Mouse (Mus musculus) duodenum, adult 2 months (tissue): ENCODE results near the gene Csn1s2b. TPM values are rescaled to one million over a fixed set of nuclear protein-coding genes. Genes with fewer than 3 reads are reported as not detected.

ENCODE experiments used
- polyA plus RNA-seq: library from polyadenylated mRNA; depleted of rRNA; stranded (reverse); fragments of >200 nt; gene quantifications from 2 replicates; pipeline ENCODE4 v1.2.3, GENCODE M21; 2012; ENCODE audit warnings: low replicate concordance; rRNA removed

Gene Csn1s2b
- not detected in 2 replicates for polyA plus RNA-seq

DNA sequence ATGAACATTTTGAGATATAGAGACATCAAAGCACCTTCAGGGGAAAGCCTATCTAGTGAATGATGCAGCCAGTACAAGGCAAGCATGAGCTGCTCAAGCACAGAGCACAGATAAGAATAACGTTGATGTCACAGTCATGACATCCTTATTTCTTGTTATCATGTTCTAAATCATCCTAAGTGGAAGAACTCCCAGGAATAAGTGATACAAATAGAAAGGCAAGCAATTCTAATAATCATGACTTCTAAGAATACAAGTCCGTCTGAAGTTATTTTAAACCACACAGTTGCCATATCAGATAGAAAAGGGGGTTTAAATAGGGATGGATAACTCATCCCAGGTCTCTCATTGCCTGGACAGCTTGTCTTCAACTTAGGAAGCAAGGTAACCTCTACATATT is at the start of gene Csn1s2b:
TSS of gene Csn1s2b (plus strand) at position 301 of the 400 bp plus-strand sequence.

DNA sequence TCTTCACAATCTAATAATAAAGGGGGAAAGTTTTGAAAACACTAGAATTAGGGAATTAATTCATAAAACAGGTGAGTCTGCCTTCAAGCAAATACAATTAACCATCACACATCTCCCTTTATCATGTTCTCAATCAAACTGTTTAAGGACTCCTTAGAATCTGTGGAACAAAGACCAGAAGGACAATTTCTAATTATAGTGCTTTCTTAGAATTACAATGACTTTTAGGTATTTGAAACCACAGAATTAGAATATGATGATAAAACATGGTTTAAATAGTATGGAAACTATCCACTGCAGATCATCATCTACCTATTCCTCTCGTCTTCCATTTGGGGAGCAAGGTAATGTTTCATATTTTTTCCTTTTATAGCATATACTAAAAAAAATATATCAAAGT is 33.6 kb upstream of the Csn1s2b start, which contains the start of gene Csn1s2a:
TSS of gene Csn1s2a (plus strand) at position 301 of the 400 bp plus-strand sequence.

DNA sequence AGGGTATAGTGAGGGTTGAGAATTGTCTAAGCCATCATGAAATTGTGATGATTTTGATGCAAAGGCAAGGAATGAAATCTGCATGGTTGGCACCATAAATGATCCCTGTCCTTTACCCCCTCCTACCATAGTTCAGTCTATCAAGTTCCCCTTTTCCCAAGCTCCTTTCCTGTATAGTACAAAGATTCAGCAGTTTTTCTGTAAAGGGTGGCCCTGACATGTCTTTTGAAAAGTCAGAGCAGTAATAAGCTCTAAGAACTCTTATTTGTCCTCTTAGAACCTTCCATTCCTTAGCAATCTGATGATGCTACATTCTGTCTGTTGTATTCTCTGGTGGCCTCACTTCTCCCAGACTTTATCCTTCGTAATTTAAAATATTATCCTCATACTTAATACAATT is 17.5 kb downstream of the Csn1s2b start, which contains the start of gene Prr27:
TSS of gene Prr27 (plus strand) at position 301 of the 400 bp plus-strand sequence.

Other genes with a start within 250 kb of the Csn1s2b start
- 0.85 and 1.2 TPM in 2 replicates for gene Sult1d1, start 239.1 kb upstream of the Csn1s2b start, polyA plus RNA-seq
- gene Sult1e1, start 216.5 kb upstream of the Csn1s2b start, polyA plus RNA-seq: not detected in 2 replicates
- gene Csn1s1, start 141.9 kb upstream of the Csn1s2b start, polyA plus RNA-seq: not detected in 2 replicates
- gene Csn2, start 108.5 kb upstream of the Csn1s2b start, polyA plus RNA-seq: not detected in 2 replicates
- not detected in 2 replicates for gene Csn1s2a, start 33.5 kb upstream of the Csn1s2b start, polyA plus RNA-seq
- not detected in 2 replicates for gene Prr27, start 17.6 kb downstream of the Csn1s2b start, polyA plus RNA-seq
- gene Odam, start 76.9 kb downstream of the Csn1s2b start, polyA plus RNA-seq: not detected in 2 replicates
- not detected in 2 replicates for gene Csn3, start 117.5 kb downstream of the Csn1s2b start, polyA plus RNA-seq
- not detected in 2 replicates for gene 2310003L06Rik, start 161.4 kb downstream of the Csn1s2b start, polyA plus RNA-seq
- gene Gm28434, start 161.4 kb downstream of the Csn1s2b start, polyA plus RNA-seq: not detected in 2 replicates
- not detected in 2 replicates for gene Cabs1, start 171.4 kb downstream of the Csn1s2b start, polyA plus RNA-seq
- gene Smr3a, start 194.5 kb downstream of the Csn1s2b start, polyA plus RNA-seq: not detected in 2 replicates